Mouse (Mus musculus) kidney, postnatal 25 days (tissue): ENCODE results near the gene Gm9747.

ENCODE experiments used
- DNase-seq, 2 experiments: peaks; one replicate each; pipeline ENCODE4 v3.0.0; 2021; ENCODE audit warnings: mixed read lengths in 2 of 2

Gm9747 gene

DNA sequence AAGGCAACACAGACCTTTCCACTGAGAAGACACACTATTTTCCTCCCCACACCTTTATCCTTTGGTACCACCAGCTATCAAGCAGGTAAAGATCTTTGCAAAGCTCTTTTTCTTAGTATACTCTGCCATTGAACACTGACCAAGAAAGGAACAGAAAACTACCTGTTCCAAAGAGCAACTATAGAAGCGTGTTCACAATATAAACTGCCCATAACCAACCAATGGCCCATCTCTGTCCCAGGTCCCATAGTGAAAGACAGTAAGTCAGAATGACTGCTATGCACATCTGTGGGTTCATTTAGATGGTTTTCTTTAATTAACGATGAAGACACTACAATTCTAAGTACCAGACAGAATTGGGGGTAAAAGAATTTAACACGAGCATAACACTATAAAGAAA lies at the start of gene Gm9747:
TSS of gene Gm9747 (plus strand) at position 301 of the 400 bp plus-strand sequence.
- DNase-seq: no peak

DNA sequence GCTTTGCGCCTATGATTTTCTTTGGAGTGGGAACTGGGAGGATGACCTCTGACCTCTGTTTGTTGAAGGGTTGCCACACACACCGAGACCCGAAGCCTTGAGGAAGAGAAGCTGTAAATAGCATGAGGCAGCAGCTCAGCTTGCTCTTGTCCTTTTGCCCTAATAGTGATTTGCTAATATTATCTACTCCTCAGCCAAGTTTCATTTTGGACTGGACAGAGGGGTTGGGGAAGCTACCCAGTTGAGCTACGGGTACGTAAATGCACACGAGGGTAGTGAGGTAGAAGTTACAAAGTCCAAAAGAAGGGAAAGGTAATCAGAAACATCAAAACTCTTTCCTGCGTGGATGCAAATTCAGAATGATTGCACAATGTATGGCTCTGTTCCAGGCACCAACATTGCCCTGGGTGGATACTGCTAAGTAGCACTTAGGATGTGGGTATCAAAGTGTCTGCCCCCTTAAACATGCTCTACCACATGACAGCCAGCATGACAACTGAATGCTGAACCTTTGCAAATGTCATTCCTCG lies 48.9 kb upstream of the Gm9747 start:
- DNase-seq: peak in 1 of 2 experiments; percentile 40

DNA sequence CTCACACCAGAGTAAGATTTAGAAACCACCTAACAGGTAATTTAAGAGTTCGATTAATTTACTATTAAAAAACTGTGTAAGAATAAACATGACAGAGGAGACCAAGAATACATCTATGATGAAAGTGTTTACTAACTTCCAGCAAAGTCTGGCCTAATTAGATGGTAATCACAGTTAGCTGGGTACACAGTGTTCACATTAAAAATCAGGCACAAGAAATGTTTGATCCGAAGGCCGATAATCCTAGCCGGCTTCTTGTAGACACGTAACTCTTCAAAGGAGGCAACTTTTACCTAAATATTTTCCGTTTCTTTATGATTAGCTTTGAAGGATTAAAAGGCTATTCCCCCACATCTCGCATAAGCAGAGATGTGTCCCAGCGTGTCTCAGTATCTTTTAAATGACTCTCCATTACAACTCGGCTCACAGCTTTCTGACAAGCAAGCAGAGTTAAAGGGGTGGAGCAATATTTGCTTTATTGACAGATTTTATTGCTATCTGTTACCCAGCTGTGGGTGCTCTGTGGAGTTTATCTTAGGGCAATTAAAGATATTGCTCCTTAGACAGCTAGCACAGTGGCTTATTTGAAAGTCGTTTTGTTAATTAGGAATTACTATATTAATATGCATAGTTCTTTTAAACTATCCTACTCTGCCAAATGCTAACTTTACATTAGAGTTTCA lies 44.2 kb upstream of the Gm9747 start:
- DNase-seq: no peak

DNA sequence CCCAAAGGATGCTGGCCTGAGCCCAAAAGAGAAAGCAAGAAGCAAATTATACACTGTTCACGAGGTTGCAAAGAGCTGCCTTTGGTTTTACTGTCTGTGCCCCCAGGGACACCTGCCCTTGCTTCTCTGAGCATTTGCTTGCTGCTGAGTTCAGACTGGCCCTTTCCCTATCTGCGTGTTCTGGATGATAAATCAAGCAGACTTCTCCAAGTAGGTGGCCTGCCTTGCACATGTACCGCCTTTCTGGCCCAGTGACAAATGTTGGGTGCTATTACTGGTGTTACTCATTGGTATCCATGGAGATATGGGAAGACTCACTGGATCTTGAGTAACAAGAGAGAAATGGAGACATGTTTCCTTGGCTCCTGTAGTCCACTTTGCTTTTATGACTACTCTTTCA lies 43.4 kb upstream of the Gm9747 start:
- DNase-seq: peak; percentile 20 to 63

DNA sequence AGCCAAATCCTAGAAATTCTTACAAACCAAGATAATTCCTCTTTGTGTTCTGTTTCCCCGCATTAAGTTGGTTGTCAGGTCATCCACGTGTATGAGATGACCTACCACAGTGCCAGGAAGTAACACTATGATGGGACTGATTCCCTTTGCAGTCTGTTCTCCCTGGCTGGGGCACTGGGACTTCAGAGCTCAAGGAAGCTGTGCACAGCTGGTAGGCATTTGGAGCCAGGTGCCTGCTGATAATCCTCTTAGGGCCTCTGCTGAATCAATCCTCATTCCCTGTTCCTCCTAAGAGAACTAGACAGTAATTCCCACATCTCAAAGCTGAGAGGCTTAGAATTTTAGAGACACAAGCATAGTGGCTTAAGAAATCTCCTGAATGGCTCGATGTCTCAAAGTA lies 41.3 kb upstream of the Gm9747 start:
- no peak for DNase-seq

DNA sequence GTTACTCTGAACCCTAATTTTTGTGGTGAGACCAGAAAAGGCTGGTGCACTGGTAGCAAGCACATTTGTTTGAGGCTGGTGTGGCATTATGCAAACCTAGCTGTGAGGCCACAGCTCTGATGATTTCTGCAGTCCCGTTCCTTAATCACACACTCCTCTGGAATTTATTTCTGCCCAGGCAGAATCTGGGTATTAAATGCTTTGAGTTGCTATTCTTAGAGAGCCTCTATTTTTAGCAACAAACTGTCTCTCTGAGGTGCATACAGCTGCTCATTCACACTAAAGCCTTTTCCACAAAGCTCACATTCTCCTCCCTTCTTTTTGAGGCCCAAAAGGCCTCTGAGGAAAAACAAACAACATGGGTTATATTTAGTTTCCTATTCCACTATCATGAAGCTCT lies 33.0 kb upstream of the Gm9747 start:
- DNase-seq: no peak

DNA sequence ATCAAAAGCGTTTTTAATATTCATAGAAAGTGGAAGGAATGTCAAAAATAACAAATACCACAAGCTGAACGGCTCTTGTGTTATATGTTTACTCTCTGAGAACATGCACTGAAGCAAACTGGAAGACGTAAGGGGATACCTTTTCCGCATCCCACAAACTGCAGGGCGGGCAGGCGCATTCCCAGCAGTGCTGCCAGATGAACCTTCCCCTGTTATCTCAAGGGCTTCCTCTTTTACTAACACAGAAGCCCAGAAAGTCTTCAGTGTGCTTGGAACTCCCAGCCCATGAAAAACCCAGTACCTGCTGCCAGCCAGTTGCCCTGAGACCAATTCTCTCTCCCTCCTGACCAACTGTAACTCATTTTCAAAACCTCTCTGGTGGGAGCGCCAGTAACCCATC lies 32.3 kb upstream of the Gm9747 start:
- DNase-seq: no peak

DNA sequence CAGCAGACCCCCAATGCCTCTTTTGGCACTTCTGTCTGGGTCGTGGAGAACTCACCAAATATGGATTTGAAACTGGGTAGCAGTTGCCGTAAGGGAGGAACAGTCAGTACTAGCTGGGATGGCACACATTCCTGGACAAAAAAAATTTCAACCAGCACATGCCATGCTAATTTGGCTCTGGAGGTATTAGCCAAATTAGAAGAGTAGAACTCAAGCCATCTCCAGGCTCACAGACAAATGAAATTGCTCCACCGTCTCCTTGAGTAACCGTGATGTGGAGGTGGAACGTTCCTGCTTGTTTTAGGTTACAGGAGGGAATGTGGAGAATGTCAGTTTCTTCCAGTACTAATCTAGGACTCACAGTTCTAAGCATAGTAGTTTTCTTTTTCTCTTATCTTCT lies 25.4 kb upstream of the Gm9747 start:
- no peak for DNase-seq

DNA sequence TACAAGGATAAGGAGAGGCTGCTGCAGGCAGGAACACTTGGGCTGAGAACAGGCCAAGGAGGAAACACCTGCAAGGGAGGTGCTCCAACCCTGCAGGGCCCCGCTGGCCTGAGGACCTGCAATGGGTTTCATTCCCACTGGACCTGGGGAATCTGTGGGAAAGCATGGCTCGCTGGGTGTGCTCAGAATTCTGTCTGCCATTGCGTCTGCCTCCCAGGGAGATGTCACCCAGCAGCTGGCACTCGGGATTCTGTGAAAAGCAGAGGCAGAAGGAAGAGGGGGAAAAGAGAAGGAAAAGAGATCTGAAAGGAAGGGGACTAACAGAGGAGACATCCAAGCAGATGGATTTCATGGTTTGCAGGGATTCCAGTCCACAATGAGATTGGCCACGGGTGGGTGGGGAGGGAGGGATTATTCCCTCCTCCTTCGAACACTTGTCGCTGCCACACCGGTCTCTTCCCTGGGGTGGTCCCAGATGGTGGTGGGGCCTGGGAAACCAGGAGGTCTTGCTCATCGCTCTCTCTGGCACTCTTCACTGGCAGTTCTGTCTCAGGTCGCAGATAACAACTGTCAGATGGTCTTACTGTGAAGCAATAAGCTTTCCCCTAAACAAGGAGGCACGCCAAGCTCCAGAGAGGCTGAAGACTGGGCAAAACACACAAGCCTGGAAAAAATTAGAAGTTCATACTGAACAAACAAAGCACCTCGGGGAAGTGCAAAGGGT lies 12.1 kb upstream of the Gm9747 start:
- DNase-seq: no peak

DNA sequence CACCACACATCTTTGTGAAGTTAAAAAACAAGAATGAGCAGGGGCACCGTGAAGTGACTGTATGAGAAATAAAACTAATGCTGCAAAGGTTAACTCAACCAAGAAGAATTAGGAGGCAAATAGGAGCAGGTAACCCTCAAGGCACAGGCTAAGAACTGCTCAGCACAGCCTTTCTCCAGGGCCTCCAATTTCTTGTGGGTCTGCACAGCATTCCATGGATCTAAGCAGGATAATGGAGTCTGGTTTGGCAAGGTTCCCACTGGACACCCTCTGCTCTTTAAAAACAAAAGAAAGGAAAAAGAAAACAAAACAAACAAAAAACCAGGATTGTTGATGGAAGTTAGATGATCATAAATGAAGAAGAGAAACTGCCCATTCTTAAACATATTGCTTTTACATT lies 11.4 kb upstream of the Gm9747 start:
- no peak for DNase-seq

DNA sequence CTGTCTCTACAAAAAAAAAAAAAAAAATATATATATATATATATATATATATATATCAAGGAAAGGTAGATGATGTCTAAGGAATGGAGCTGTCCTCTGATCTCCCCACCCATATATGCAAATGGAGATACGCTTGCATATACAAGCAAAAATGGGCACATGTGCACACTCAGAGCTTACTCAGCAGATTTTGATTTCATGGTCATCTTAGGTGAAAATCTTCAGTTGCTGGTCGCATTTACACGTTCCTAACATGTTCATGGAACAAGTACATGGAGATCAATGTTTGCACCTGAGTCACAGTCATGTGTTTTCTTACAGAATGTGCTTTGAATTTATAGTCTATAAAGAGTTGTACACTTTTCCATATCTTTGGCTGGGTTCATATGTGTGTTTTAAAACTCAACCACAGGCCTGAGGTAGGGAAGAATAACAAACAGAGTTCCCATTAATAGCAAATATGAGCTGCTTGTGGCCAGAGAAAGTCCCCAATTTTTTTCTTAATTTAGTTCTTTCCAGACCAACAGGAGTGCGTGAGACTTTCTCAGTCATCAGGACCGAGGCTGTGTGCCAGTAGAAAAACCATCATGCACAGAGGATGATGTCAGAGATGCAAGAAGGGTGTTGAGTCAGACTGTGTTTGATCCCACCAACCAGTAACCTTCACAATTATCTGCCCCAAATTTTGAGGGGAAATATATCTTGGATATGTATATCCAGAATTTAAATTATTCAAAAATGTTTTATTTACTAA lies 9.7 kb upstream of the Gm9747 start:
- DNase-seq: no peak

DNA sequence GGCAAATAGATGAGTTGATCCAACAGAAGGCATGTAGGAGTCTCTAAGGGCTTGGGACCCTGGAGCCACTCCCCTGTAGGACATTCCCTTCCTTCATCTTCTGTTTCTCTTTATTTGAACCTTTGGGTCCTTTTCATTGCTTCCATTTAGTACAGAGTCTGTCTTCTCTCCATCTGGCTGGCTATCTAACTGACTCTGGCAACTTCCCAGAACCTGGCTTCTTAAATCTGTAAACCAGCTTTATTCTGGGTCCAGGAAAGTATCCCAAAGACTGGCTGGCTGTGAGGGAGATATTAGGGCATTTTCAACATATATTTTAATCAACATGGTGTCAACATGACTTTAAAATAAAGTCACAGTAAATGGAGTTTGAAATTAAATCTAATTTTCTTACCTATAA lies 4.1 kb upstream of the Gm9747 start:
- DNase-seq: no peak

DNA sequence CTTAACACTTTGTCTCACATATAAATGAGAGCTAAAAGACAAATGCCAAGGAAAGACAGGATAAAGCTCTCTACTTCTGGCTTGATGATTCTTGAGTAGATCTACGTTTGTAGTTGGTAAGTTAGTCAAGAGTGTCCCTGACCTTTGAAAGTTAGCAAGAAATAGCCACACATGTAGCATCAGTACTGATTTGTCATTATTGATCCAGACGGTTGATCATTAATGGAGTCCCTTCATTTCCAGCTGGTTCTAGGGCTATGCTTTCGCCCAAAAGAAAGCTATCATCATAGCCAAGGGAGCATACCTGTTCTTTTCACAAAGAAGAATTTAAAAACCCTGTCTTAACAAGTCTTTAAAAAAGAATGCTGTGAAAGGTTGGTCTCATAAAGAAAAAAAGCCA lies 1.7 kb downstream of the Gm9747 start:
- DNase-seq: no peak

DNA sequence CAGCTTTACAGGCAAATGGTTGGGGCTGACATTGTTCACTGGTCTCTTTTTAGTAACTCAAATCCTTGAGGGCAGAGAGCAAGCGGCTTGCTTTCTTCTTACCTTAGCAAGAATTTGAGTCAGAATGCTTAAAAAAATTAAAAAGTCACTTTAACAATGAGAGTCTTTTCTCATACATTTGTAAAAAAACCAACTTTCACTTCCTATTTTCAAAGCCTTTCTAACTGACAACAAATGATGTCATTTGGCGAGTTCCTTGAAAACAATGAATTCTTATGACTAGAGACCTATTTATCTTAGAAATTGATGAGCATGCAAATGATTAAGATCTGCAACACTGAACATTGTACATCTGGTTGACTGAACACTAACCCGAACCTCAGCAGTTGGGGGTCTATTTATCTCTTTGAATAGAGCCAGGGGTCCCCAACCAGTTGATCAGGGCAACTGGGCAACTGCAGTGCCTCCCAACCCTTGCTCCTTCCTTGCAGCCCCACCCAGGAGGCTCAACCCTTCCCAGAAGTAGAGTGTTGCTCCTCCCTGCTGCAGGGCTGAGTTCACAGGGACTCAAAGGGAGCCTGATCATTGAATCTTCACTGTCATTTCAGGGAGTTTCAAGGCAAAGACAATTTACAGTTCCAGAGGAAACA lies 2.7 kb downstream of the Gm9747 start:
- DNase-seq: no peak

DNA sequence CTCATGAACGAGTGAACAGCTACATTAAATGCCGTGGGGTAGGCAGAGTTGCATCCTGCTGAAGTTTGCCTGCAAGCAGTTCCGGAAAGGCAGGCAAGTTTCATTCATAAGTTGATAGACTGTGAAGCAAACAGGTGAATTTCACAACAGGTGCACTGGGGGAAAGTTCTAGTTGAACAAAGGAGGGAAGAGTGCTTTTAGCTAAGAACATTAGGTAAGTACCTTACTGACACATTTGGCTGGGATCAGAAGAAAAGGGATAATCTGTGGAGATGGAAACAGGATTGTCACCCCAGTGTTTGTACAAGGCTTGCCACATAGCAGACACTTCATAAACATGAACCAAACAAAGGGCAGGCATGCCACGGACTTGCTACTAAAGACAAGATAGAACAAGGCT lies 5.3 kb downstream of the Gm9747 start:
- DNase-seq: no peak

DNA sequence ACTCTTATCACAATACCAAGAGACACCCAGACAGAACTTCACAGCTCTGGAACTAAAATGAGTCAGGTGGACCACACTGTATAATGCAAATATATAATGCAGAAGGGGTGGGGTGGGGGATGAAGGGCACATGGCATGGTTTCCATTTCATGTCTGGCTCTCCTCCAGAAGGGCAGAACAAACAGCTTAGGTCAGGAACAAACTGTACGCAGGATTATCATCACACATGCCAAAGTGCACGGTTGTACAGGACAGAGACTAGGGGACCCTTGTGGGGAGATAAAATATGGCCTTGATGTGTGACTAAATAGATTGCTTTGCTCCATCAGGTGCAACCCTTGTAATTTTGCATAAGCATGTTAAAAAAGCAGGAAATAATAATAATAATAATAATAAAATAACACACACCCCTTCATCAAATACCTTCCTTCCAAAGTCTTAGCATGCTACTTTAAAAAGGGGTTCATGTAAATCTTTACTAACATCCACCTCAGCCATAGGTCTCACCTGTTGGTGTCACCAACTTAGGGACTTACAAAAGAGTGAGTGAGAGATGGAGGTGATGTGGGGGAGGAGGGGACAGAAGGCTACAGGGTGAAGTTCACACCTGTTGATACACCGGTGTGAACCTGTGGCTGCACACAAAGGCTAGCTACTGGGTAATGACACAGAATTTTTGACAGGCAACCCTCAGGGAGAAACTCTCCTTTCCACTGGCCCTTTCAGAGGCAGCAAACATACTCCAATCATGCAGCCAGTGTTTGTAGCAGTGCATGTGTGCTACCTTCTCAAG lies 6.7 kb downstream of the Gm9747 start:
- DNase-seq: no peak

DNA sequence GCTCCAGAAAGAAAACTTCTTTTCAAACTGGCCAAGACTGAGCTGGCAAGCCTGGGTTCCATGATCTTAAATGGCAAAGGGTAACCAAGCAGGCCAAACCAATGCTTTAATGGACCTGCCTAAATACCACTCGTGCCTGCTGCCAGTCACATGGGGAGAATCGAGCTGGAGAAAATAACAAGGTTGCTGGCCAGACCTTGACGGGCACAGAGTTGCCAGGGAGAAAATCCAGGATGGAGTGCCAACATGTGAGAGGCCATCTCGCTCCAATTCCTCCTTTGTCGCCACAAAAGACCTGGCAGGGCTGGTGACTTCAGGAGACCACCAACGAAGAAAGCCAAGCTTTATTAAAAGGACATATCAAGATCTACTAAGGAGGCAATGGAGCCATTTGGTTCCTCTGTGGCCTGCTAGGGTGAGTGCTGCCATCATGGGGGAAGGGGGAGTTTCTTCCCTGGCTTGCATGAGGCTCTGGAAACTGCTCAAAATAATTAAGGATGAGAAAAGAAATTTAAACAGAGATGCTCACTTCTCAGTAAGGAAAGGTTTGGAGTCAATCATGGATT lies 10.4 kb downstream of the Gm9747 start:
- peak; percentile 27 to 54 for DNase-seq

DNA sequence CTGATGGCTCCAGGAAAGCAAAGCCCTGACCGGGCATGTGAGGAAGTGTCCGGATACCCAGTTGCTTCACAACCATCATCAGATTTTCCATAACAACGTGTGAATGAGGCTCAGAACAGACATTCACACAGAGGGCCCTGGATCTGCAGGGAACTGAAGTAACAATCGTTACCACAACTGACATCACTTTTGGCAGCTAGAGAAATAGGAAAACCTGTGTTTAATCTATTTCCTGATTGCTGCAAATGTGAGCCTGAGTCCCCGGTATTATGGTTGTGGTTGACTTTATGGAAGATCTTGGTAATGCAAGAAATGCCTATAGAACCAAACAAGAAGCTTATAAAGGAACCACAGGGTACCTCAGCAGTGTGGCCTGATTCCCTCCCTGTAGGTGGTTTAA lies 12.1 kb downstream of the Gm9747 start:
- DNase-seq: no peak

DNA sequence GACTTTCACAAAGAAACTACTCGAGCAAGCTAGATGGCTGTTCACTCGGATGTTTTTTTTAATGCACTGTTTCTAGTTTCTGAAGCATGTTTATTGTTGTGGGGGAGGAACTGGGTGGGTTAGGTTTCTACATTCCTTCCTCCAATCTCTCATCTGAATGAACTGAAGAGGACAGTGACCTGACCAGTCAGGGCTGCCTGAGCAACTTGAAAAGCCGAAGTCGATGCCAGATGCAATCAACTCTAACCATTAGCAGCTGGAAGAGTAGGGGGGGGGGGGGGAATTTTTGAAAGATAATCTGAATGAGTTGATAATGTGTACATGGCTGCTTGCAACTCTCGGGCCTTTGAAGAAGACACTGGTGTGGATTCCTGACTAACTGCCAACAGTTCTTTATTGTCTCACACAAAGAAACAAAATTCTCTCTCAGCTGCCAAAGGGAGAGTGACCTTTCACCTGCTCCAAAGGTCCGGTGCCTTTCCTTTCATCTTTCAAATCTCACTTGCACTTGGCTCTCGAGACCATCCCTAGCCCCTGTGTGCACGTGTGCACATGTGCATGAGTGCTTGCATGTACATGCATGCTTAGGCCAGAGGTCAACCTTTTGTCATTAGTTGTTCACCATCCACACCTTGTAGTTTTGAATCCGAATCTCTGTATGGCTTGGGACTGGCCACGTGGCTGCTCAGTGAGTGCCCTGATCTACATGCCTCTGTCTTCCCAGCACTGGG lies 14.5 kb downstream of the Gm9747 start:
- peak in 1 of 2 experiments; percentile 18 for DNase-seq

DNA sequence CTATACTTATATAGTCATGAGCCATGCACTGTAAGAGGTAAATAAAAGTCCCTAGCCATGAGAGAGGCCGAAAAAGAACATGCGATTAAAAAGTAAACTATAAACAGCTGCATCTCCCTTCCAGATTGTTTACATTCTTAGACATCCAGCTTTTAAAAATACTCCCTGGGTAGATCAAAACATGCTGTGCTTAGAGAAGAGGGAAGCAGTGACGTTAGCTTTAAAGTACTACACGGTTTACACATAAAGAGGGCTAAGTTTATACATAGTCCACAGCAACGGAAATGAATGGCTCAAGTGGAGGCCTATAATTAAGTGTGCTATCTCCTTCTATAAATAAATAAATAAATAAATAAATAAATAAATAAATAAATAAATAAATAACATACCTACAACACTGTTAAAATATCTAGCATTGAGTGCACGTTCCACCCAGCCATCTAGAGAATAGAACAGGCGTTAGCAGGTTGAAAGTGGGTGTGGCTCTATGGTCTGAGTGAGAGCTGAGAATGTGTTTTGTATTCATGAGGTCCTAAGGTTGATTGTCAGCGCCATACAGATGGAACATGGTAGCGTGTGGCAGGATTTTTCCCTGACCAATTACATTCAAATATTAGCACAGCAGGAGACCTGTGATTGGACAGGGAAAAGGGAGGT lies 21.0 kb downstream of the Gm9747 start:
- DNase-seq: no peak

DNA sequence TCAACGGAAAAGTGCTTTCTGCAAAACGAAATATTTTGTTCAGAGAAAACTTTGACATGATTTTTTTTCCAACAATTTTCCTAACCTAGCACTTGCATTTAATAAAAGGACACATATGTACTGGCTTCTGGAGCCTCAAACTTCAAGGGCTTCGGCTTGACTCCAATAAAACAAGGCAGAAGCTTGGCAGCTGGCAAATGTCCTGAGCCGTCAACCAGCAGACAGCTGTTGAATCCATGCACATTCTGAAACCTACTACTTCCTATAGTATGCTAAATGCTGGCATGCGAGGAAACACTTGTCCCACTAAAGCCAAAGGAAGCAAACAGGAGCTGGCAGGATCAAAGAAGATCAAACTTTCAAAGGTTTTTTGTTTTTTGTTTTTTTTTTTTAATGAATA lies 24.5 kb downstream of the Gm9747 start:
- no peak for DNase-seq
